Mouse (Mus musculus): ENCODE measurements around the gene Eif2b4. TPM values are rescaled to one million over a fixed set of nuclear protein-coding genes. Genes with fewer than 3 reads are reported as not detected.

Eif2b4 gene
- polyA plus RNA-seq, 1 experiment from 2014 or later = 65.0 TPM

- H3K4me3 ChIP-seq (ENCODE audit: low read depth, low read length) = no peak overlapping the region
- H3K36me3 ChIP-seq (ENCODE audit: control insufficient read depth, insufficient read depth, low read length) = peaks cover 19% of the 10 kb centered on the region
- ATAC-seq (replicated peaks; ENCODE audit: low FRiP score, low TSS enrichment, low read depth) (no peak), DNase-seq (ENCODE audit: low spot score) (no peak)
- H3K4me1 ChIP-seq (replicated peaks; ENCODE audit: control insufficient read depth, insufficient read depth, low read length) = peaks cover 3% of the 10 kb centered on the region; the same call in 1 of the 2 replicates
- H3K27ac ChIP-seq (ENCODE audit: low read depth) = no peak overlapping the region
- H3K4me2 ChIP-seq (ENCODE audit: low read length) = no peak overlapping the region
- H3K9me3 ChIP-seq (ENCODE audit: control insufficient read depth, low read length) = no peaks in the 10 kb centered on the region
- no peak overlapping the region for H3K9ac ChIP-seq (ENCODE audit: low read length)
- H3K27me3 ChIP-seq (replicated peaks; ENCODE audit: control insufficient read depth, insufficient read depth, low read length) = no peaks in the 10 kb centered on the region
- 60% methylated on average over 4 of the region's 4 CpGs for WGBS
These were observed 9.6 kb downstream of the Eif2b4 start for GRCm38 (mm10) chr5:31183678-31184077.

GRCm38 (mm10) chr5:31181183-31181770 is 12.0 kb downstream of the Eif2b4 start:
- no peaks in the 10 kb centered on the region for H3K27me3 ChIP-seq (replicated peaks; ENCODE audit: control insufficient read depth, insufficient read depth, low read length)

GRCm38 (mm10) chr5:31179766-31180630 is 13.2 kb downstream of the Eif2b4 start, which contains the start of the genes Gm29609 and Gtf3c2:
TSS of gene Gm29609 (minus strand) at chr5:31179911.
TSS of gene Gtf3c2 (minus strand) at chr5:31180144.
- under 1% methylated on average over 59 of the region's 59 CpGs for WGBS
- 0 out of 2 replicates have a peak, but pooled peaks cover 3% of the 10 kb centered on the region for H3K36me3 ChIP-seq (ENCODE audit: control insufficient read depth, insufficient read depth, low read length)
- peak within 1 kb of the TSS; percentile 65 for H3K9ac ChIP-seq (ENCODE audit: low read length)
- peaks cover 4% of the 10 kb centered on the region; the same call in 1 of the 2 replicates for H3K4me1 ChIP-seq (replicated peaks; ENCODE audit: control insufficient read depth, insufficient read depth, low read length)
- no peaks in the 10 kb centered on the region for H3K9me3 ChIP-seq (ENCODE audit: control insufficient read depth, low read length)
- H3K4me3 ChIP-seq (ENCODE audit: low read depth, low read length) = peak within 1 kb of the TSS; percentile 100
- ATAC-seq (replicated peaks; ENCODE audit: low FRiP score, low TSS enrichment, low read depth) (peak; percentile 97), DNase-seq (ENCODE audit: low spot score) (peak; percentile 97)
- peak within 1 kb of the TSS; percentile 92 for H3K4me2 ChIP-seq (ENCODE audit: low read length)
- H3K27me3 ChIP-seq (replicated peaks; ENCODE audit: control insufficient read depth, insufficient read depth, low read length) = no peaks in the 10 kb centered on the region
- peak within 1 kb of the TSS; percentile 98 for H3K27ac ChIP-seq (ENCODE audit: low read depth)

More at GRCm38 (mm10) chr5:31181183-31181770, 12.0 kb downstream of the Eif2b4 start:
- Histone ChIP-seq H3K27ac (ENCODE audit: low read depth) (no peak overlapping the region), H3K36me3 (ENCODE audit: control insufficient read depth, insufficient read depth, low read length) (no peaks in the 10 kb centered on the region), H3K9ac (ENCODE audit: low read length) (no peak overlapping the region), H3K4me1 (replicated peaks; ENCODE audit: control insufficient read depth, insufficient read depth, low read length) (peaks cover 4% of the 10 kb centered on the region; the same call in 1 of the 2 replicates), H3K4me2 (ENCODE audit: low read length) (peak overlapping the region; percentile 92), H3K4me3 (ENCODE audit: low read depth, low read length) (no peak overlapping the region), H3K9me3 (ENCODE audit: control insufficient read depth, low read length) (no peaks in the 10 kb centered on the region)
- peak; percentile 41 for DNase-seq (ENCODE audit: low spot score)
- ATAC-seq (replicated peaks; ENCODE audit: low FRiP score, low TSS enrichment, low read depth) = no peak
- 87% methylated on average over 9 of the region's 9 CpGs for WGBS

GRCm38 (mm10) chr5:31179301-31179765 is 13.9 kb downstream of the Eif2b4 start:
- Histone ChIP-seq H3K9ac (ENCODE audit: low read length) (peak overlapping the region; percentile 65), H3K36me3 (ENCODE audit: control insufficient read depth, insufficient read depth, low read length) (peaks cover 3% of the 10 kb centered on the region; the same call in 1 of the 2 replicates), H3K4me1 (replicated peaks; ENCODE audit: control insufficient read depth, insufficient read depth, low read length) (peaks cover 4% of the 10 kb centered on the region; the same call in 1 of the 2 replicates), H3K27ac (ENCODE audit: low read depth) (peak overlapping the region; percentile 98), H3K27me3 (replicated peaks; ENCODE audit: control insufficient read depth, insufficient read depth, low read length) (no peaks in the 10 kb centered on the region), H3K4me2 (ENCODE audit: low read length) (peak overlapping the region; percentile 92), H3K9me3 (ENCODE audit: control insufficient read depth, low read length) (no peaks in the 10 kb centered on the region), H3K4me3 (ENCODE audit: low read depth, low read length) (peak overlapping the region; percentile 100)
- ATAC-seq (replicated peaks; ENCODE audit: low FRiP score, low TSS enrichment, low read depth) = peak; percentile 41; the same call in 1 of the 2 replicates
- no peak for DNase-seq (ENCODE audit: low spot score)
- WGBS = under 1% methylated on average over 25 of the region's 25 CpGs

- Histone ChIP-seq H3K36me3 (ENCODE audit: control insufficient read depth, insufficient read depth, low read length) (peaks cover 93% of the 10 kb centered on the region), H3K4me2 (ENCODE audit: low read length) (no peak overlapping the region), H3K9ac (ENCODE audit: low read length) (no peak overlapping the region), H3K9me3 (ENCODE audit: control insufficient read depth, low read length) (no peaks in the 10 kb centered on the region), H3K4me3 (ENCODE audit: low read depth, low read length) (no peak overlapping the region), H3K4me1 (replicated peaks; ENCODE audit: control insufficient read depth, insufficient read depth, low read length) (no peaks in the 10 kb centered on the region), H3K27ac (ENCODE audit: low read depth) (no peak overlapping the region), H3K27me3 (replicated peaks; ENCODE audit: control insufficient read depth, insufficient read depth, low read length) (no peaks in the 10 kb centered on the region)
- 93% methylated on average over 4 of the region's 4 CpGs for whole genome bisulfite sequencing
- ATAC-seq (replicated peaks; ENCODE audit: low FRiP score, low TSS enrichment, low read depth) (no peak), DNase-seq (ENCODE audit: low spot score) (no peak)
These were observed 24.6 kb downstream of the Eif2b4 start for GRCm38 (mm10) chr5:31168630-31169029.

GRCm38 (mm10) chr5:31164878-31165277 is 28.4 kb downstream of the Eif2b4 start:
- ATAC-seq (replicated peaks; ENCODE audit: low FRiP score, low TSS enrichment, low read depth) (no peak), DNase-seq (ENCODE audit: low spot score) (no peak)
- Histone ChIP-seq H3K27me3 (replicated peaks; ENCODE audit: control insufficient read depth, insufficient read depth, low read length) (no peaks in the 10 kb centered on the region), H3K36me3 (ENCODE audit: control insufficient read depth, insufficient read depth, low read length) (peaks cover 89% of the 10 kb centered on the region), H3K4me3 (ENCODE audit: low read depth, low read length) (no peak overlapping the region), H3K9me3 (ENCODE audit: control insufficient read depth, low read length) (no peaks in the 10 kb centered on the region), H3K9ac (ENCODE audit: low read length) (no peak overlapping the region), H3K4me1 (replicated peaks; ENCODE audit: control insufficient read depth, insufficient read depth, low read length) (no peaks in the 10 kb centered on the region), H3K27ac (ENCODE audit: low read depth) (no peak overlapping the region), H3K4me2 (ENCODE audit: low read length) (no peak overlapping the region)
- 89% methylated on average over 1 of the region's 1 CpGs for WGBS

- Histone ChIP-seq H3K9me3 (ENCODE audit: control insufficient read depth, low read length) (no peaks in the 10 kb centered on the region), H3K4me1 (replicated peaks; ENCODE audit: control insufficient read depth, insufficient read depth, low read length) (no peaks in the 10 kb centered on the region), H3K36me3 (ENCODE audit: control insufficient read depth, insufficient read depth, low read length) (peaks cover 89% of the 10 kb centered on the region), H3K27ac (ENCODE audit: low read depth) (no peak overlapping the region), H3K4me3 (ENCODE audit: low read depth, low read length) (no peak overlapping the region), H3K4me2 (ENCODE audit: low read length) (no peak overlapping the region), H3K9ac (ENCODE audit: low read length) (no peak overlapping the region), H3K27me3 (replicated peaks; ENCODE audit: control insufficient read depth, insufficient read depth, low read length) (no peaks in the 10 kb centered on the region)
- no peak for ATAC-seq (replicated peaks; ENCODE audit: low FRiP score, low TSS enrichment, low read depth)
- DNase-seq (ENCODE audit: low spot score) = no peak
These were observed 30.8 kb downstream of the Eif2b4 start for GRCm38 (mm10) chr5:31162462-31162861.

- WGBS = 1% methylated on average over 19 of the region's 19 CpGs
- no peaks in the 10 kb centered on the region for H3K27me3 ChIP-seq (replicated peaks; ENCODE audit: control insufficient read depth, insufficient read depth, low read length)
- peak; percentile 94 for ATAC-seq (replicated peaks; ENCODE audit: low FRiP score, low TSS enrichment, low read depth)
- H3K4me1 ChIP-seq (replicated peaks; ENCODE audit: control insufficient read depth, insufficient read depth, low read length) = no peaks in the 10 kb centered on the region; the same call in 1 of the 2 replicates
- H3K36me3 ChIP-seq (ENCODE audit: control insufficient read depth, insufficient read depth, low read length) = peaks cover 39% of the 10 kb centered on the region
- peak; percentile 87 for DNase-seq (ENCODE audit: low spot score)
- peak within 1 kb of the TSS; percentile 96 for H3K4me2 ChIP-seq (ENCODE audit: low read length)
- peak within 1 kb of the TSS; percentile 23; the same call in 1 of the 2 replicates for H3K27ac ChIP-seq (ENCODE audit: low read depth)
- no peaks in the 10 kb centered on the region for H3K9me3 ChIP-seq (ENCODE audit: control insufficient read depth, low read length)
- H3K9ac ChIP-seq (ENCODE audit: low read length) = peak within 1 kb of the TSS; percentile 56
- peak within 1 kb of the TSS; percentile 74 for H3K4me3 ChIP-seq (ENCODE audit: low read depth, low read length)
These were observed 39.1 kb downstream of the Eif2b4 start, which contains the start of gene Mpv17 for GRCm38 (mm10) chr5:31154152-31154553. TSS of gene Mpv17 (minus strand) at chr5:31154251.
